Mouse (Mus musculus): ENCODE results near the gene Miox. TPM values are rescaled to one million over a fixed set of nuclear protein-coding genes. Genes with fewer than 3 reads are reported as not detected.

The Miox gene
- polyA plus RNA-seq, 1 experiment from 2014 or later = not detected

DNA sequence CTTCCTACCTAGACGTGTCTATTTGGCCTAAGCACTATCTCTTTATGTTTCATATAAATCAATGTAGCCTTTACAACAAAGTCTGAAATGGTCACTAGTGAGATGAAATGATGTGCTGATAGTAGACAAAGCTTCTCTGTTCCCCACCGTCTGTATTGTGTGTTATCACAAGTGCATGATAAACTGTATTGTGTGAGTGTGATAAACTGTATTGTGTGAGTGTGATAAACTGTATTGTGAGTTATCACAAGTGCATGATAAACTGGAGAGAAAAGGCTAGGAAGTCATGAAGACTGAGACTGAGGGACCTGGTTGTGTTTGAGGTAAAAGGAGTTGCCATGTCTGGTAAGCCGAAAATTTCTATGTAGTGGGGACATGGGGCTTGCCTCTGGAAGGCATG lies 24.6 kb downstream of the Miox start:
- H3K9ac ChIP-seq = no peak overlapping the region
- no peak overlapping the region for H3K4me2 ChIP-seq
- peaks cover 8% of the 10 kb centered on the region for H3K4me1 ChIP-seq (ENCODE audit: insufficient read depth)
- H3K9me3 ChIP-seq (ENCODE audit: low read depth, low read length) = no peaks in the 10 kb centered on the region
- no peak overlapping the region for H3K27ac ChIP-seq (ENCODE audit: low read depth)
- peaks cover 50% of the 10 kb centered on the region for H3K36me3 ChIP-seq (ENCODE audit: insufficient read depth)
- DNase-seq = no peak
- 73% methylated on average over 3 of the region's 3 CpGs for WGBS
- no peaks in the 10 kb centered on the region for H3K27me3 ChIP-seq (ENCODE audit: insufficient read depth, low read length)
- H3K4me3 ChIP-seq (ENCODE audit: low read depth, low read length) = no peak overlapping the region
- ATAC-seq (ENCODE audit: insufficient read depth) = no peak
- no peak for TF ChIP-seq CTCF (IDR thresholded peaks at IDR 0.05; ENCODE audit: low read depth)

DNA sequence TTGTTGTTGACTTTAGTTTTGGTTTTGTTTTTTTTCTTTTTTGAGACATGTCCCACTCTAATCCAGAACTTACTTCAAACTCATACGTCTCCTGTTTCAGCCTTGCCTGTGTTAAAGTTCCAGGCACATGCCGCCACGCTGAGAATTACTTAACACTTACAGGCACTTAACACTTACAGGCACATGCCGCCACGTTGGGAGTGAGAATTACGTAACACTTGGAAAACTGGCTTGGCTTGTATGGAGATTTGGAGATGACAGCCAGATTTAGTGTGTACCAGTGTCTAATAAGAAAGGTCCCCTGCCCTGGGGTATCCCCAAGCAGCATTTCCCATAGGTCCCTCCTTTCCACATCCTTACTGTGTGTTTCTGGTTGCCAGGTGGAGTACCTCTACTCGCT lies 28.9 kb downstream of the Miox start:
- no peak for ATAC-seq (ENCODE audit: insufficient read depth)
- Histone ChIP-seq H3K27me3 (ENCODE audit: insufficient read depth, low read length) (no peaks in the 10 kb centered on the region), H3K4me1 (ENCODE audit: insufficient read depth) (no peaks in the 10 kb centered on the region), H3K4me2 (no peak overlapping the region), H3K27ac (ENCODE audit: low read depth) (no peak overlapping the region), H3K36me3 (ENCODE audit: insufficient read depth) (peaks cover 84% of the 10 kb centered on the region), H3K9me3 (ENCODE audit: low read depth, low read length) (no peaks in the 10 kb centered on the region), H3K9ac (no peak overlapping the region), H3K4me3 (ENCODE audit: low read depth, low read length) (no peak overlapping the region)
- peak; percentile 20 for DNase-seq
- WGBS = 78% methylated on average over 7 of the region's 7 CpGs
- TF ChIP-seq CTCF (IDR thresholded peaks at IDR 0.05; ENCODE audit: low read depth) = no peak

DNA sequence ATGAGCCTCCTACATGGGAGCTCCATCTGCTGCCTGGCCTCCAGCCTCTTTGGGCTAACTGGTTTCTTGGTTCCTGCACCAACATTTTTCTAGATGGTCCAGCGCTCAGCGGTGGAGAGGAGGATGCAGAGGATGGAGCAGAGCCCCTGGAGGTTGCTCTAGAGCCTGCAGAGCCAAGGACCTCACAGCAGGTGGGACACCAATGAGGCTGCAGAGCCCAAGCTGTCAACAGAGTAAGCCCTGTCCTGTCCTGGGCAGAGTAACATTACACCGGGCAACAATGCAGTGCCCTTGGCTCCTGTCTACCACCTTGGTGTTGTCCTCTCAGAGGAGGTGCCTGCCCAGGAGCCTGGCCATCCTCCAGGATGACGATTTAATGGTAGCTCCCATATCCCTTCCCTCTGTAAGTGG lies 30.9 kb downstream of the Miox start:
- ATAC-seq (ENCODE audit: insufficient read depth) = no peak
- Histone ChIP-seq H3K27ac (ENCODE audit: low read depth) (no peak overlapping the region), H3K4me1 (ENCODE audit: insufficient read depth) (no peaks in the 10 kb centered on the region), H3K9ac (no peak overlapping the region), H3K4me3 (ENCODE audit: low read depth, low read length) (no peak overlapping the region), H3K27me3 (ENCODE audit: insufficient read depth, low read length) (no peaks in the 10 kb centered on the region), H3K36me3 (ENCODE audit: insufficient read depth) (peaks cover 98% of the 10 kb centered on the region), H3K4me2 (no peak overlapping the region), H3K9me3 (ENCODE audit: low read depth, low read length) (no peaks in the 10 kb centered on the region)
- no peak for TF ChIP-seq CTCF (IDR thresholded peaks at IDR 0.05; ENCODE audit: low read depth)
- DNase-seq = no peak
- WGBS = 87% methylated on average over 4 of the region's 4 CpGs

DNA sequence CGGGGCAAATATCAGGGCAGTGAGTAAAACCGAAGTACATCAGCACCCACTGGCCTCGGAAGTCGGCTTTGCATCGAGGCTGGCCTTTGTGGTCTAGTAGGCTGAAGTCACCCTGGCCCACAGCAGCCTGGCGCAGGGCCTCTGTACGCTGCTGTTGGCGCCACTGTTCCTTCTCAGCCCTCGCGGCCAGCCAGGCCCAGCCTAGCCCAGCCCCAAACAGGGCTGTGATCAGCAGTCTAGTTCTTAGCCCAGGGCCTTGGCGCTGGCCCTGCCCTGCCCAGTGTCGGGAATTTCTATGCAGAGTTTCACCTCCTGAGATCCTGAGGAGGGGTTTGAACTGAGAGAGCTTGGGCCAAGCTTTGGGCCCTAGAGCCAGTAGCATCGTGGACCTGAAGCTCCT lies 37.9 kb downstream of the Miox start:
- Histone ChIP-seq H3K4me1 (ENCODE audit: insufficient read depth) (no peaks in the 10 kb centered on the region), H3K27me3 (ENCODE audit: insufficient read depth, low read length) (peaks cover 10% of the 10 kb centered on the region), H3K4me3 (ENCODE audit: low read depth, low read length) (no peak overlapping the region), H3K36me3 (ENCODE audit: insufficient read depth) (peaks cover 59% of the 10 kb centered on the region), H3K9ac (no peak overlapping the region), H3K4me2 (peak overlapping the region; percentile 89; the same call in 1 of the 2 replicates), H3K27ac (ENCODE audit: low read depth) (no peak overlapping the region), H3K9me3 (ENCODE audit: low read depth, low read length) (no peaks in the 10 kb centered on the region)
- WGBS = 84% methylated on average over 13 of the region's 13 CpGs
- ATAC-seq (ENCODE audit: insufficient read depth) = no peak
- no peak for TF ChIP-seq CTCF (IDR thresholded peaks at IDR 0.05; ENCODE audit: low read depth)
- no peak for DNase-seq

DNA sequence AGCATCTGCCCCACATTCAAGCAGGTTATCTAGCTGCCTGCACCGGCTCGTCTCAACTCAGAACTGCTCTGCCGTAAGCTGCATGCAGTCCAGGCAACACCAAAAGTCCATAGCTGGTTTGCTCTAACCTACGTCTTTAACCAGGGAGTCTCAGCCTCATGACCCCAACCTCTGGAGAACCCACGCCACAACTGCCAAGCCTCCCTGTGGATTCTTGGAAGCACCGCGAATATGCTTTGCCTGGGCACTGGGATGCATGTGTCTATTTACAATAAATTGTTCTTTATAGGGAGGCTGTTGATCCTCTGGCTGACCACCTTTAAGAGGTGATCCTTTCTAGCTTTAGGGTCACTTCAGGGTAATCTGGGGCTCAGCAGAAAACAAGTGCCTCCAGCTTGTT lies 38.3 kb downstream of the Miox start:
- no peak for TF ChIP-seq CTCF (IDR thresholded peaks at IDR 0.05; ENCODE audit: low read depth)
- Histone ChIP-seq H3K27me3 (ENCODE audit: insufficient read depth, low read length) (peaks cover 14% of the 10 kb centered on the region), H3K27ac (ENCODE audit: low read depth) (no peak overlapping the region), H3K4me1 (ENCODE audit: insufficient read depth) (no peaks in the 10 kb centered on the region), H3K4me2 (peak overlapping the region; percentile 89), H3K9me3 (ENCODE audit: low read depth, low read length) (no peaks in the 10 kb centered on the region), H3K36me3 (ENCODE audit: insufficient read depth) (peaks cover 54% of the 10 kb centered on the region), H3K9ac (peak overlapping the region; percentile 74; the same call in 1 of the 2 replicates), H3K4me3 (ENCODE audit: low read depth, low read length) (peak overlapping the region; percentile 66; the same call in 1 of the 2 replicates)
- WGBS = 77% methylated on average over 7 of the region's 7 CpGs
- DNase-seq = no peak
- ATAC-seq (ENCODE audit: insufficient read depth) = no peak

DNA sequence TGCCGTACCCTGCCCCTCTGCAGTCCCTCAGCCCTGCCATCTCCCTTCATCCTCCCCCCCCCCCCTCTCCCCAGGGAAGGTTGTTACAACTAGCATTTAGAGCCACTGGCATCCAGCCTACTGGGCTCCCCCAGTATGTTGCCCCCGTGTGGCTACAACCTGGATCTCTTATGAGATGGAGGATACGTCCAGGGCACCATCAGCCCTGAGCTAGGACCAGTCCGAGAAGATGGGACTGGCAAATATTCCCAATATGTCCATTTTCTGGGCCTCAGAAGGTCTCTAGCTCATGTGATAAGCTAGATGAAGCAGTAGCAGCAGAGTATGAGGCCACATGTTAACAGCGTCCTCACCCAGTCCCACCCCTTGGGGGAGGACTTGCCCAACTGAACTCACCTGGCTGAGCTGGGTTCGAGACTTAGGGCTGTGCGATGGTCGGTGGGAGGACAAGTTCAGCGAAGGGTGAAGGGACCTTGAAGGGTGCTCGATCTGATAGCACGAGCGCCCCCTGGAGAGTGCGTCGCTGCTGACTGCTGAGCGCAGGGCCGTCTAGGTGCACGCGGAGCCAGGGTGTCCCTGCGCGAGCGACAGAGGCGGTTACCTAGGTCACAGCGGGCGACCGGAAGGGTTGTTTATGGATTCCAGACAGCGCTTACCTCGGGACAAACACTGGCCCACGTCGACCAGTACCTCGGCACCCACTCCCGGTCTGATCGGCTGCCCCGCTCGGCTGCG lies 39.0 kb downstream of the Miox start:
- peak overlapping the region; percentile 74 for H3K9ac ChIP-seq
- peak overlapping the region; percentile 89 for H3K4me2 ChIP-seq
- peaks cover 48% of the 10 kb centered on the region for H3K36me3 ChIP-seq (ENCODE audit: insufficient read depth)
- peak overlapping the region; percentile 92 for H3K27ac ChIP-seq (ENCODE audit: low read depth)
- under 1% methylated on average over 35 of the region's 35 CpGs for WGBS
- H3K4me3 ChIP-seq (ENCODE audit: low read depth, low read length) = peak overlapping the region; percentile 66
- H3K4me1 ChIP-seq (ENCODE audit: insufficient read depth) = no peaks in the 10 kb centered on the region
- peak; percentile 78 for TF ChIP-seq CTCF (IDR thresholded peaks at IDR 0.05; ENCODE audit: low read depth)
- DNase-seq (peak; percentile 93), ATAC-seq (ENCODE audit: insufficient read depth) (peak; percentile 84)
- H3K27me3 ChIP-seq (ENCODE audit: insufficient read depth, low read length) = peaks cover 21% of the 10 kb centered on the region
- H3K9me3 ChIP-seq (ENCODE audit: low read depth, low read length) = no peaks in the 10 kb centered on the region

DNA sequence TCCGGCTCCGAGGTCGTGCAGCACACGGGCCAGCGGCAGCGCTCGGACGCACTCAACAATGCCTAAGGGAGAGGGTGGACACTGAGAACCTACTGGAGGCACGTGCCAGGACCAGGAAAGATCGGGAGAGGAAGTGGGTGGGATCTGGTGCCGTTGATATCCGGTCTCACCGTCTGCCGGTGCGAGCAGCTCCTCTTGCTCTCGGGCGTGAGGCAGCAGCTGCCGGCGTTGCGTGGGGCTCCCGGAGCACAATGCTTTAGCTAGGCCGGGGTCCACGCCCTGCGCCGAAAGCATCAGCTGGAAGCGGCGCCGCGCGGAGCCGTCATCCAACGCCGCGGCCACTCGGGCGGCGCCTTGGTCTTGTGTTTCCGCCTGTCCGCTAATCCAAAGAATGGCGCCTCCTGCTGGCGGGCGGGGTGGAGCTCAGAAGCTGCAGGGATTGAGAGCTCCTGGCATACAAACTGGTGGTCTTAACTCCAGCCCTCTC lies 39.6 kb downstream of the Miox start, which contains the start of gene Sco2:
Gene Sco2 (minus strand): TSS at position 85 of the 487 bp plus-strand sequence.
- ATAC-seq (ENCODE audit: insufficient read depth) = peak; percentile 80
- DNase-seq = peak; percentile 95
- WGBS = under 1% methylated on average over 42 of the region's 42 CpGs
- Histone ChIP-seq H3K27ac (ENCODE audit: low read depth) (peak within 1 kb of the TSS; percentile 92), H3K4me1 (ENCODE audit: insufficient read depth) (peaks cover 2% of the 10 kb centered on the region; the same call in 1 of the 2 replicates), H3K4me3 (ENCODE audit: low read depth, low read length) (peak within 1 kb of the TSS; percentile 66), H3K27me3 (ENCODE audit: insufficient read depth, low read length) (peaks cover 27% of the 10 kb centered on the region), H3K36me3 (ENCODE audit: insufficient read depth) (peaks cover 41% of the 10 kb centered on the region), H3K9ac (peak within 1 kb of the TSS; percentile 74), H3K4me2 (peak within 1 kb of the TSS; percentile 89), H3K9me3 (ENCODE audit: low read depth, low read length) (no peaks in the 10 kb centered on the region)
- TF ChIP-seq CTCF (IDR thresholded peaks at IDR 0.05; ENCODE audit: low read depth) = peak; percentile 86

All from lung, embryonic 14.5 days (tissue).